Mouse (Mus musculus): ENCODE data around the gene Ifnlr1. TPM values are rescaled to one million over a fixed set of nuclear protein-coding genes. Genes with fewer than 3 reads are reported as not detected.

Ifnlr1 gene
- polyA plus RNA-seq, 1 experiment from 2014 or later, result 0.31 TPM

DNA sequence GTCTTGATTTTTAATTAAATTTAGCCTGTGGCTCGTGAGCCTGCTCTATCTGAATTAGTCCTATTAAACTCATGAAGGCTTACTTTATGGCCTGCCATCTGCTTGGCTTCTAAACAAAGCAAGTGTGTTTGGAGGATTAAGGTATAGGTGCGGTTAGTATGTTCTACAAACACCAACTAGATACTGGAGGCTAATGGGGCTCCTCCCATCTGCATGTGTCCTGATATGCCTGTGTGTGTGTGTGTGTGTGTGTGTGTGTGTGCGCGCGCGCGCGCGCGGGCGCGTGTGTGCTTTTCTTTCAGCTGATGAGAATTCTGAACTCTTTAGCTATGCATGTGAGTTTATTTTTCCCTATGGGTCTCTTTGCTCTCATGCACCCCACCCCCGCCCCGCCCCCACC is 53.6 kb downstream of the Ifnlr1 start:
- 93% methylated on average over 14 of the region's 14 CpGs for WGBS
- Histone ChIP-seq H3K27ac (ENCODE audit: low read length) (no peak overlapping the region), H3K9ac (ENCODE audit: low read depth, low read length) (no peak overlapping the region)

DNA sequence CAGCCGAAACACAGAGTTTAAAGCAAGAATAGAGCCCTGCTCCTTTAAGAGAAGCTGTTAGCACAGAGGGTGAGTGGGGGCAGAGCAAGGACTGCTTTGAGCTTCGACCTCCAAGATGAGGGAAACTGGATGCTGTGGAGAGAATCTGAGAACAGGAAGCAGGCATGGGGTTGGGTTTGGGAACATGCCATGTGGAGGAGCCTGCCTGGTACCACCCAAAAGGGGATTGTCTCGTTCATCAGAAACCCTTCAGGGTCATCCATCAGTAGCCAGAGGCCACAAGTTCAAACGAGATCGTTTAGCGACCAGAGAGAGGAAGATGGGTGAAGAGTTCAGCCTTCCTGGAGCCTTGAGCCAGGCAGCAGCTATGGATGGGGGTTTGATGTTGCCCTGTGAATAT is 57.4 kb downstream of the Ifnlr1 start:
- no peak for ATAC-seq
- Histone ChIP-seq H3K4me1 (ENCODE audit: control insufficient read depth, insufficient read depth, low read length) (no peaks in the 10 kb centered on the region), H3K9ac (ENCODE audit: low read depth, low read length) (no peak overlapping the region), H3K4me2 (ENCODE audit: low read length) (no peak overlapping the region), H3K36me3 (ENCODE audit: control insufficient read depth, insufficient read depth, low read length) (no peaks in the 10 kb centered on the region), H3K27me3 (ENCODE audit: control insufficient read depth, insufficient read depth, low read depth, low read length) (no peaks in the 10 kb centered on the region), H3K27ac (ENCODE audit: low read length) (no peak overlapping the region), H3K4me3 (ENCODE audit: low read depth, low read length) (no peak overlapping the region), H3K9me3 (replicated peaks; ENCODE audit: control insufficient read depth, low read length, poor library complexity, severe bottlenecking) (no peaks in the 10 kb centered on the region)
- WGBS, result 61% methylated on average over 6 of the region's 6 CpGs

More for the DNA sequence above, 53.6 kb downstream of the Ifnlr1 start:
- no peak for ATAC-seq
- Histone ChIP-seq H3K4me3 (ENCODE audit: low read depth, low read length) (no peak overlapping the region), H3K27me3 (ENCODE audit: control insufficient read depth, insufficient read depth, low read depth, low read length) (no peaks in the 10 kb centered on the region), H3K4me2 (ENCODE audit: low read length) (no peak overlapping the region), H3K9me3 (replicated peaks; ENCODE audit: control insufficient read depth, low read length, poor library complexity, severe bottlenecking) (no peaks in the 10 kb centered on the region), H3K36me3 (ENCODE audit: control insufficient read depth, insufficient read depth, low read length) (no peaks in the 10 kb centered on the region), H3K4me1 (ENCODE audit: control insufficient read depth, insufficient read depth, low read length) (no peaks in the 10 kb centered on the region)

DNA sequence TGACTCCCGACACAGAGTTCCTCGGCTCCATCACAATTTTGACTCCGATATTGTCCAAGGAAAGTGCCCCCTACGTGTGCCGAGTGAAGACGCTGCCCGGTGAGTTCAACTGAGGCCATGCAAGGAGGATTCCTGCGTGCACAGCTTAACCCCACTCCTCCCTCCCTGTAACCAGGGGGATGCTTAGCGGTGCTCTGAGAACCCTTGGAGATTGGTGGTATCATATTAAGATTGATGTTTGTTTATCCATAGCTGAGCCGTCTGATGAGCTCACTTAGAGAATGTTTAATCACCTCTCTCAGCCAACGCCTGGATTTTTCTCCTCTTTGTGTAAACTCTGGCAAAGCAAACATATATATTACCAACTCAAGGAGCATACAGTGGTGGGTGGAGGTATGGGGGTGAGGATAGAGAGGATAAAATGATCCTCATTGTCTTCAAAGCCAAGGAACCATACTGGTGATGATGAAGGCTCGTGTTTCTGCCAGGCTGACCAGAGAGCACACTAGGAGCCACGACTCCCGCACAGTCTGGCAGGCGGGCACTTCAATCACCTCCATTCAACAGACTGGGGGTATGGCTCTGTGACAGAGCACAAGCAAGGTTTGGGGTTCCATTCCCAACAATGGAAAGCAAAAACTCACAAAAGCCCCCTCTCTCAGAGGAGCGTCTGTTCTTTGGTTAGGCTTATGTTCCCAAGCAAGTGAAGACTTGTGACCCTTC is 58.8 kb downstream of the Ifnlr1 start:
- no peaks in the 10 kb centered on the region for H3K4me1 ChIP-seq (ENCODE audit: control insufficient read depth, insufficient read depth, low read length)
- H3K4me3 ChIP-seq (ENCODE audit: low read depth, low read length), result no peak overlapping the region
- no peak for ATAC-seq
- no peaks in the 10 kb centered on the region for H3K27me3 ChIP-seq (ENCODE audit: control insufficient read depth, insufficient read depth, low read depth, low read length)
- H3K36me3 ChIP-seq (ENCODE audit: control insufficient read depth, insufficient read depth, low read length), result no peaks in the 10 kb centered on the region
- no peak overlapping the region for H3K27ac ChIP-seq (ENCODE audit: low read length)
- WGBS, result 68% methylated on average over 16 of the region's 16 CpGs
- H3K9ac ChIP-seq (ENCODE audit: low read depth, low read length), result no peak overlapping the region
- H3K9me3 ChIP-seq (replicated peaks; ENCODE audit: control insufficient read depth, low read length, poor library complexity, severe bottlenecking), result no peaks in the 10 kb centered on the region
- no peak overlapping the region for H3K4me2 ChIP-seq (ENCODE audit: low read length)

DNA sequence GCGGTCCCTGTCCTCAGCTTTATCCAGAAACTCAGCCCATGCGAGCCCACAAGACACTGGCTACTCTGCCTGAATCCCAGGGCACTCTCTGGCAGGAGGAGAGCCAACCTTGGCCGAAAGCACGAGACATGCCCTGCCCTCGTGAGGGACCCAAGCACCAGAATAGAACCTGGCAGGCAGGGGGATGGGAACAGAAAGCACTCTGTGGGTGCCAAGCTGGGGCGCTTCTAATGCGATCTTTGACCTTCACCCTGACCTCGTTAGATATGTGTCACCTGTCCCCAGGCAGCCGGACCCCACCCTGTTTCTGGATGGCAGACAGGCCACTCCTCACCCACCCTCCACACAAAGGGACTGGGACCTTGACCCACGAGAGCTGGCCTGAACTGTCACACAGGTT is 59.5 kb downstream of the Ifnlr1 start:
- no peak overlapping the region for H3K27ac ChIP-seq (ENCODE audit: low read length)
- ATAC-seq, result no peak
- no peaks in the 10 kb centered on the region for H3K4me1 ChIP-seq (ENCODE audit: control insufficient read depth, insufficient read depth, low read length)
- H3K36me3 ChIP-seq (ENCODE audit: control insufficient read depth, insufficient read depth, low read length), result no peaks in the 10 kb centered on the region
- WGBS, result 80% methylated on average over 10 of the region's 10 CpGs
- H3K4me3 ChIP-seq (ENCODE audit: low read depth, low read length), result no peak overlapping the region
- no peak overlapping the region for H3K9ac ChIP-seq (ENCODE audit: low read depth, low read length)
- H3K9me3 ChIP-seq (replicated peaks; ENCODE audit: control insufficient read depth, low read length, poor library complexity, severe bottlenecking), result no peaks in the 10 kb centered on the region
- H3K4me2 ChIP-seq (ENCODE audit: low read length), result no peak overlapping the region
- H3K27me3 ChIP-seq (ENCODE audit: control insufficient read depth, insufficient read depth, low read depth, low read length), result no peaks in the 10 kb centered on the region

DNA sequence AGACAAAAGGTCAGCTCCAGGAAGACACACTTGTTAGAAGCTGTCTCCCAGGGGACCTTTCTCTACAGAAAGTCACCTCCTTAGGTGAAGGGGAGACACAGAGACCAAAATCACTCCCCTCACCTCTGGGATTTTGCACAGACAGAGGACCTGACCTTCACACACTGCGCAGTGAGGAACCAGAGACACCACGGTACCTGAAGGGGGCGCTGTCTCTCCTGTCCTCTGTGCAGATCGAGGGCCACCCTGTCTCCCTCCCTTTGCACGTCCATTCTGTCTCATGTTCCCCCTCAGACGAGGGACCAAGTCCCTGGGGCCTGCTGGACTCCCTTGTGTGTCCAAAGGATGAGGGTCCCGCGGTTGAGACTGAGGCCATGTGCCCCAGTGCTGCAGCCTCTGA is 64.8 kb downstream of the Ifnlr1 start:
- Histone ChIP-seq H3K4me1 (ENCODE audit: control insufficient read depth, insufficient read depth, low read length) (no peaks in the 10 kb centered on the region), H3K27me3 (ENCODE audit: control insufficient read depth, insufficient read depth, low read depth, low read length) (no peaks in the 10 kb centered on the region), H3K4me3 (ENCODE audit: low read depth, low read length) (no peak overlapping the region), H3K4me2 (ENCODE audit: low read length) (no peak overlapping the region), H3K36me3 (ENCODE audit: control insufficient read depth, insufficient read depth, low read length) (no peaks in the 10 kb centered on the region), H3K27ac (ENCODE audit: low read length) (no peak overlapping the region), H3K9ac (ENCODE audit: low read depth, low read length) (no peak overlapping the region), H3K9me3 (replicated peaks; ENCODE audit: control insufficient read depth, low read length, poor library complexity, severe bottlenecking) (no peaks in the 10 kb centered on the region)
- WGBS, result 82% methylated on average over 8 of the region's 8 CpGs
- no peak for ATAC-seq

DNA sequence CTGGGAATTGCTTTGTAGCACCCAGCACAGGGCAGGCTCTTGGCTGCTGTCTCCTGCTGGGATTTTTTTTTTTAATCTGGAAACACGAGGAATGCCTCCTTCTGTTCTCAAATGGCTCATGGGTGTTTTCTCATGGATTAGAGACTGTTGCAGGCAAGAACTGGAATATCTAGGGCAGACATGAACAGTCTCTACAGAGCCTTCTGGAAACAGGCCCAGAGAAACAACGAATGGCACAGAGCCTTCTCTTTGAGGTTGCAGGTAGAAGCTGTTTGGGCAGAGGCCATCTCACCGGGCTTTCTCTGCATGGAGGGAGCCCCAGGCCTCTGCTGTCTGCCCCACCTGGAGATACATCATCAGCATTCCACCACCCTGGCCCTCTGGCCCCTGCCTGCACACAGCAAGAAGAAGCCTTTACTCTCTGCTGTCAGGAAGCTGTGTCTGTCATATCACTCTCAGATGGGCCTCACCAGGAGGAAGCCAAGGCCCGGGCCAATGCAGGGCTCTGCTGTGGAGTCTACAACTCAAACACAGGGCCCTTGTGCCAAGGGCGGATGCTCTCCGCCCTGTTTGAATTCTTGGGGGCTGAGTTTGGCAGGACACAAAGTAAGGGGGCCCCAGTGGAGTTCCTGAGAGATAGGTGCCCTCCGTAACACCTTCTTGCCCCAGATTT is 66.2 kb downstream of the Ifnlr1 start:
- H3K9me3 ChIP-seq (replicated peaks; ENCODE audit: control insufficient read depth, low read length, poor library complexity, severe bottlenecking), result no peaks in the 10 kb centered on the region
- no peaks in the 10 kb centered on the region for H3K36me3 ChIP-seq (ENCODE audit: control insufficient read depth, insufficient read depth, low read length)
- H3K27ac ChIP-seq (ENCODE audit: low read length), result no peak overlapping the region
- no peaks in the 10 kb centered on the region for H3K27me3 ChIP-seq (ENCODE audit: control insufficient read depth, insufficient read depth, low read depth, low read length)
- no peak overlapping the region for H3K9ac ChIP-seq (ENCODE audit: low read depth, low read length)
- no peak for ATAC-seq
- H3K4me1 ChIP-seq (ENCODE audit: control insufficient read depth, insufficient read depth, low read length), result no peaks in the 10 kb centered on the region
- H3K4me3 ChIP-seq (ENCODE audit: low read depth, low read length), result no peak overlapping the region
- H3K4me2 ChIP-seq (ENCODE audit: low read length), result no peak overlapping the region
- WGBS, result 90% methylated on average over 7 of the region's 7 CpGs

DNA sequence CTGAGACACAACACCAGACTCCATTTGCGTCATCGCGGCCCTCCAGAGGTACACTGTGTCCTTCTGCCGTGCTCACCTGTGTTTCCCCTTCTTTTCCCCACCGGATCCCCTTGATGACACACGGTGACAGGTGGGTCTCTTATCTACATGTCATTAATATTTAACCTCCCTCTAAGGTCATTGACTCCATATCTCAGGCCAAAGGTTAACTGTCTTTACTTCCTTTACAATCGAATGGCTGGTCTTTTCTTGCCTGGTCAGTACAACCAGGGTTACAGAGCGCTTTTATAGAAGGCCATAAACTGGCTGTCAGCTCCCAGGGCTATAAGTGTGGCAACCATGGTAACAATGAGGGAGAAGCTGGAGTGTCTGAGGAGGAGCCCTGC is 66.7 kb downstream of the Ifnlr1 start:
- H3K27ac ChIP-seq (ENCODE audit: low read length), result no peak overlapping the region
- no peaks in the 10 kb centered on the region for H3K27me3 ChIP-seq (ENCODE audit: control insufficient read depth, insufficient read depth, low read depth, low read length)
- no peaks in the 10 kb centered on the region for H3K9me3 ChIP-seq (replicated peaks; ENCODE audit: control insufficient read depth, low read length, poor library complexity, severe bottlenecking)
- no peaks in the 10 kb centered on the region for H3K36me3 ChIP-seq (ENCODE audit: control insufficient read depth, insufficient read depth, low read length)
- H3K4me2 ChIP-seq (ENCODE audit: low read length), result no peak overlapping the region
- no peak for ATAC-seq
- H3K4me3 ChIP-seq (ENCODE audit: low read depth, low read length), result no peak overlapping the region
- WGBS, result 91% methylated on average over 8 of the region's 8 CpGs
- no peaks in the 10 kb centered on the region for H3K4me1 ChIP-seq (ENCODE audit: control insufficient read depth, insufficient read depth, low read length)
- H3K9ac ChIP-seq (ENCODE audit: low read depth, low read length), result no peak overlapping the region

Other genes starting within 250 kb of the Ifnlr1 start
- gene Stpg1, start 191.5 kb upstream of the Ifnlr1 start, polyA plus RNA-seq (2015; fragmentation: Nextera tagmentation; extraction: Ambion mirVana), result 0.20 and 1.1 TPM in 2 replicates
- gene Nipal3, start 191.2 kb upstream of the Ifnlr1 start, polyA plus RNA-seq (2015; fragmentation: Nextera tagmentation; extraction: Ambion mirVana), result 10.8 and 11.2 TPM in 2 replicates
- 0.87 and 1.5 TPM in 2 replicates for gene Grhl3, start 112.7 kb upstream of the Ifnlr1 start, polyA plus RNA-seq (2015; fragmentation: Nextera tagmentation; extraction: Ambion mirVana)
- not detected in 2 replicates for gene Il22ra1, start 41.9 kb downstream of the Ifnlr1 start, polyA plus RNA-seq (2015; fragmentation: Nextera tagmentation; extraction: Ambion mirVana)
- 0.45 and 0.57 TPM in 2 replicates for gene Myom3, start 73.4 kb downstream of the Ifnlr1 start, polyA plus RNA-seq (2015; fragmentation: Nextera tagmentation; extraction: Ambion mirVana)
- gene Srsf10, start 169.5 kb downstream of the Ifnlr1 start, polyA plus RNA-seq (2015; fragmentation: Nextera tagmentation; extraction: Ambion mirVana), result 190 and 211 TPM in 2 replicates
- gene Pnrc2, start 187.6 kb downstream of the Ifnlr1 start, polyA plus RNA-seq (2015; fragmentation: Nextera tagmentation; extraction: Ambion mirVana), result 94.2 and 97.5 TPM in 2 replicates
- 0.06 and 0.14 TPM in 2 replicates for gene Cnr2, start 209.1 kb downstream of the Ifnlr1 start, polyA plus RNA-seq (2015; fragmentation: Nextera tagmentation; extraction: Ambion mirVana)
- gene Fuca1, start 234.4 kb downstream of the Ifnlr1 start, polyA plus RNA-seq (2015; fragmentation: Nextera tagmentation; extraction: Ambion mirVana), result 66.0 and 70.1 TPM in 2 replicates

All from midbrain, embryonic 16.5 days (tissue).